Mouse (Mus musculus) neural tube, embryonic 14.5 days (tissue): ENCODE data around the gene Selenbp2. TPM values are rescaled to one million over a fixed set of nuclear protein-coding genes. Genes with fewer than 3 reads are reported as not detected.
"Not testable (repeated sequence)": the region's sequence is repeated elsewhere in the genome, so short reads cannot be mapped to it uniquely, and the experiment has no call there.

Experiments
- ATAC-seq: fragments of 200-750 bp; cut with Nextera tagmentation; 2 replicates; pipeline ENCODE4 v1.8.0; 2017; ENCODE audit warnings: low read depth, mild to moderate bottlenecking, moderate TSS enrichment, moderate library complexity
- H3K27ac ChIP-seq: fragments of 300-500 bp; sonication (generic); 2 replicates; pipeline ENCODE4 v1.5.1; 2014; ENCODE audit warnings: low read depth, mild to moderate bottlenecking, control low read depth, low read length, moderate library complexity, mixed read lengths
- H3K27me3 ChIP-seq: fragments of 300-500 bp; sonication (generic); 2 replicates; pipeline ENCODE4 v1.6.1; 2014; ENCODE audit warnings: low read length; ENCODE audit not compliant: control insufficient read depth, insufficient read depth
- H3K36me3 ChIP-seq: fragments of 300-500 bp; sonication (generic); 2 replicates; pipeline ENCODE4 v1.6.1; 2014; ENCODE audit warnings: low read length, mixed read lengths; ENCODE audit not compliant: control insufficient read depth, insufficient read depth
- H3K4me1 ChIP-seq: fragments of 300-500 bp; sonication (generic); 2 replicates; pipeline ENCODE4 v1.6.1; 2014; ENCODE audit warnings: low read length; ENCODE audit not compliant: control insufficient read depth, insufficient read depth
- H3K4me2 ChIP-seq: fragments of 300-500 bp; sonication (generic); 2 replicates; pipeline ENCODE4 v1.6.1; 2014; ENCODE audit warnings: mild to moderate bottlenecking, low read depth, low read length, control low read depth
- H3K4me3 ChIP-seq: fragments of 300-500 bp; sonication (generic); 2 replicates; pipeline ENCODE4 v1.5.1; 2014; ENCODE audit warnings: low read depth, low read length, control low read depth, mixed read lengths
- H3K9ac ChIP-seq: fragments of 300-500 bp; sonication (generic); replicated peaks from 2 replicates; pipeline ENCODE4 v1.6.1; 2014; ENCODE audit warnings: low read depth, mild to moderate bottlenecking, control low read depth, low read length, mixed read lengths
- H3K9me3 ChIP-seq: fragments of 300-500 bp; sonication (generic); 2 replicates; pipeline ENCODE4 v1.6.1; 2016; ENCODE audit warnings: low read length; ENCODE audit not compliant: control insufficient read depth
- WGBS: fragments of 180-500 bp; shearing (Covaris S2); extraction: QIAGEN DNeasy Blood & Tissue Kit; methylation state at CpG from one replicate; pipeline ENCODE4 v1.1.7; 2014; 5-methylcytosine and 5-hydroxymethylcytosine counted together
- polyA plus RNA-seq: library from polyadenylated mRNA; unstranded; fragments of >200 nt; fragmentation: Nextera tagmentation; extraction: Ambion mirVana; gene quantifications from 2 replicates; pipeline ENCODE4 v1.2.1, GENCODE M21; 2014

Selenbp2 gene
- polyA plus RNA-seq, 1 experiment from 2014 or later: 0.78 TPM

DNA sequence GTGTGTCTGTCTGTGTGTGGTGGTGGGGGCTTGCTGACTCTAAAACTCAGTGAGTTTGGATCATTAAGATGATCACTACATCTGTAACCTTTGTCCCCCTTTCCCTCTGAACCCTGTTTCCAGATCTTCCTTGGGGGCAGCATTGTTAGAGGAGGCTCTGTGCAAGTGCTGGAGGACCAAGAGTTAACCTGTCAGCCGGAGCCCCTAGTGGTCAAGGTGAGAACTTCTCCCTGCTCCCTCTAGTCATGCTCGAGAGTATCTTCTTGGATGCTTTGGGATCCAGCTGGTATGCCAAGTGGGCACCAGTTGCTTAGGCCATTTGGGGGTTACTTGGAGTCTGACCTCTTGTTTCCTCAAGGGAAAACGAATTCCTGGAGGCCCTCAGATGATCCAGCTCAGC lies 10.0 kb downstream of the Selenbp2 start:
- not testable (repeated sequence) for H3K9ac ChIP-seq, ATAC-seq

DNA sequence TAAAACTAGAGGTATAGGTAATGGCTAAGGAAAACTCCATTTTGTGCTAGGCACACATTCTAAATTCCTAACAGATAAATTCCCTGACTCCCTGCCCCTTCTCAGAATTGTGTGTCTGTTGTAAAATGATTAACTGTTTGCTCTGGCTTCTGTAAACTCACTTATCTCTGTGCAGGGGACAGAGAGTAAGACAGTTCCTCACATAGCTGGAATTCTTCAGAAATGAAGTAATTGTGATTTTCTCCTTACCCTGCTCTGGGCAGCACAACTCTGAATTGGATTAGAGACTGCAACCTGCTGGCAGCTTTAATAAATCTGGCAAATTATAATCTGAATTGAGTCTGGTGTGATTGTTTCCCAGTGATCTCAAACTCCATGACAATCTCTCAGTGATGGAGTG lies 17.2 kb downstream of the Selenbp2 start:
- not testable (repeated sequence) for H3K4me1 ChIP-seq, H3K27ac ChIP-seq, H3K27me3 ChIP-seq, H3K36me3 ChIP-seq, H3K4me3 ChIP-seq, H3K9me3 ChIP-seq, H3K4me2 ChIP-seq, H3K9ac ChIP-seq, ATAC-seq

More for the DNA sequence above, 10.0 kb downstream of the Selenbp2 start:
- H3K27ac ChIP-seq, H3K4me2 ChIP-seq, H3K36me3 ChIP-seq, H3K9me3 ChIP-seq, H3K27me3 ChIP-seq, H3K4me3 ChIP-seq, H3K4me1 ChIP-seq: not testable (repeated sequence)
- WGBS: 28% methylated on average over 2 of the region's 3 CpGs

DNA sequence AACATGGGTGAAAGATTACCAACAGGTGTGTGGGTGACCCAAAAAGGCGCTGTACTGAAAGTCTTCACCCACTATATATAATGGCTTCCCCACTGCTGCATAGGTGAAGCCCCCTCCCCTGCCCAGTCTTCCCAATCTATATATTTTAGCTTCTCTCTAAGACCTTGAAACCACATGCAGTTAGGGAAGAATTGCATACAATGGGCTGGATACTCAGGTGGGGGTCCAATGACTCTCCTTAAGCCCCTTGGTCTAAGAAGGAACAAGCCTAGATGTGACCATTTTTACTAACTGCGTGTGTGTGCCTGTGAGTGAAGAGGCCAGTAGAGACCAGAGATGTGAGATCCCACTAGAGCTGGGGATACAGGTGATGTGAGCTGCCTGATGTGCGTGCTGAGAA lies 20.1 kb downstream of the Selenbp2 start:
- not testable (repeated sequence) for H3K27ac ChIP-seq, H3K36me3 ChIP-seq, H3K4me2 ChIP-seq, H3K4me3 ChIP-seq, H3K9ac ChIP-seq, H3K27me3 ChIP-seq, H3K9me3 ChIP-seq, H3K4me1 ChIP-seq, ATAC-seq
- WGBS: 82% methylated on average over 3 of the region's 3 CpGs

DNA sequence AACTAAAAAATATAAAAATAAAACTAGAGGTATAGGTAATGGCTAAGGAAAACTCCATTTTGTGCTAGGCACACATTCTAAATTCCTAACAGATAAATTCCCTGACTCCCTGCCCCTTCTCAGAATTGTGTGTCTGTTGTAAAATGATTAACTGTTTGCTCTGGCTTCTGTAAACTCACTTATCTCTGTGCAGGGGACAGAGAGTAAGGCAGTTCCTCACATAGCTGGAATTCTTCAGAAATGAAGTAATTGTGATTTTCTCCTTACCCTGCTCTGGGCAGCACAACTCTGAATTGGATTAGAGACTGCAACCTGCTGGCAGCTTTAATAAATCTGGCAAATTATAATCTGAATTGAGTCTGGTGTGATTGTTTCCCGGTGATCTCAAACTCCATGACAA lies 24.9 kb downstream of the Selenbp2 start:
- WGBS: 34% methylated on average over 1 of the region's 1 CpGs
- H3K4me1 ChIP-seq, H3K9ac ChIP-seq, H3K36me3 ChIP-seq, H3K27me3 ChIP-seq, H3K4me3 ChIP-seq, H3K9me3 ChIP-seq, H3K4me2 ChIP-seq, H3K27ac ChIP-seq, ATAC-seq: not testable (repeated sequence)

DNA sequence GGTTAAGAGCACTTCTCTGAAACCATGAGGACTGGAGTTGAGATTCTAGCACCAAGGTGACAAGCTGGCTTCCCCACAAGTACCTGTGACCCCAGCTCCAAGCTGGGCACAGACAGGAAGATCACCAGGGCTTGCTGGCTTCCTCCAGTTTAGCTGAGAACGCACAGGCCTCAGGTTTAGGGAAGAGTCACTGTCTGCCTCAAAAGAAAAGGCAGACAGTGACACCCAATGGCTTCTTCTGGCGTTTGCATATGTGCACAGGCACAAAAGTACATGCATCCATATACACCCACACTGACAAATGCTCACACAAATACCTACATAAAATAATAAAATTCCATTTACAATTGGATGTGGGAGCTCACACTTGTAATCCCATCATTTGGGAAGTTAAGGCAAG lies 30.3 kb downstream of the Selenbp2 start:
- H3K9me3 ChIP-seq, H3K27ac ChIP-seq, H3K4me3 ChIP-seq, H3K27me3 ChIP-seq, H3K4me1 ChIP-seq, ATAC-seq, H3K36me3 ChIP-seq, H3K4me2 ChIP-seq, H3K9ac ChIP-seq: not testable (repeated sequence)
- WGBS: 55% methylated on average over 2 of the region's 2 CpGs

DNA sequence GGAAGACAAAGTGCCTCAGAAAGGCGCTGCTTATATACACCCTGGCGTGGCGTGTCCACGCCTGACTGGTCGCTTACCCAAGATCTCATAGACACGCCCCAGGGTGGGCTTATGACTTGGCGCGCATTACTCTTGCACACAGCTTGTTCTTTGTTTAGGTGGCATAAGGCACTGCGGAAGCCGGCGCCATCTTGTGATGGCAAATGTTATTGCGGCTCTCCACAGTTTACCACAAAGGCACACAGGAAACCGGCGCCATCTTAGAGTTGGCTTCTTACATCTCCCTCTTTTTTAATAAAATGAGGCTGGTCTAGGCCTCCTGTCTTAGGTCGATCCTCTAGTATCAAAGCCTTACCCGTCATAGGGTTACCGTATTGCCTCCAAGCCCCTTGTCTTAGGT lies 52.3 kb downstream of the Selenbp2 start:
- Histone ChIP-seq H3K4me1 (no peaks in the 10 kb centered on the region), H3K9me3 (no peaks in the 10 kb centered on the region), H3K27me3 (no peaks in the 10 kb centered on the region), H3K4me2 (no peak overlapping the region), H3K27ac (no peak overlapping the region), H3K4me3 (no peak overlapping the region), H3K36me3 (no peaks in the 10 kb centered on the region), H3K9ac (no peak overlapping the region)
- ATAC-seq: no peak
- 95% methylated on average over 17 of the region's 17 CpGs for WGBS

Other genes starting within 250 kb of the Selenbp2 start
- gene Oaz3, start 249.6 kb upstream of the Selenbp2 start, polyA plus RNA-seq: 0.76 and 1.7 TPM in 2 replicates
- gene Celf3, start 215.3 kb upstream of the Selenbp2 start, polyA plus RNA-seq: 232 and 319 TPM in 2 replicates
- gene Riiad1, start 213.2 kb upstream of the Selenbp2 start, polyA plus RNA-seq: 14.6 and 17.5 TPM in 2 replicates
- 71.8 and 75.8 TPM in 2 replicates for gene Snx27, start 110.8 kb upstream of the Selenbp2 start, polyA plus RNA-seq
- gene Gm10972, start 50.4 kb upstream of the Selenbp2 start, polyA plus RNA-seq: not detected in 2 replicates
- gene Tuft1, start 34.7 kb upstream of the Selenbp2 start, polyA plus RNA-seq: 4.2 and 5.8 TPM in 2 replicates
- gene Cgn, start 92.9 kb downstream of the Selenbp2 start, polyA plus RNA-seq: 8.9 and 11.6 TPM in 2 replicates
- 26.6 and 30.7 TPM in 2 replicates for gene Pogz, start 144.0 kb downstream of the Selenbp2 start, polyA plus RNA-seq
- 344 and 394 TPM in 2 replicates for gene Psmb4, start 193.4 kb downstream of the Selenbp2 start, polyA plus RNA-seq
- gene Selenbp1, start 239.5 kb downstream of the Selenbp2 start, polyA plus RNA-seq: 11.9 TPM in 2 replicates